Mouse (Mus musculus): ENCODE data around the gene Coq7.

Coq7 gene

GRCm38 (mm10) chr7:118533178-118533578 lies at the start of gene Coq7:
Gene Coq7 (minus strand): TSS chr7:118533356.
- DNase-seq (ENCODE audit: low read depth, low spot score), result peak; percentile 98

- no peak for DNase-seq (ENCODE audit: low read depth, low spot score)
These were observed 46.8 kb upstream of the Coq7 start for GRCm38 (mm10) chr7:118579938-118580337.

- DNase-seq (ENCODE audit: low read depth, low spot score), result no peak
These were observed 45.1 kb upstream of the Coq7 start for GRCm38 (mm10) chr7:118578269-118578668.

GRCm38 (mm10) chr7:118572039-118572438 lies 38.9 kb upstream of the Coq7 start:
- DNase-seq (ENCODE audit: low read depth, low spot score), result no peak

GRCm38 (mm10) chr7:118571350-118571749 lies 38.2 kb upstream of the Coq7 start:
- no peak for DNase-seq (ENCODE audit: low read depth, low spot score)

- DNase-seq (ENCODE audit: low read depth, low spot score), result no peak
These were observed 36.0 kb upstream of the Coq7 start for GRCm38 (mm10) chr7:118569121-118569543.

GRCm38 (mm10) chr7:118554290-118554689 lies 21.1 kb upstream of the Coq7 start:
- no peak for DNase-seq (ENCODE audit: low read depth, low spot score)

GRCm38 (mm10) chr7:118553881-118554280 lies 20.7 kb upstream of the Coq7 start:
- no peak for DNase-seq (ENCODE audit: low read depth, low spot score)

- DNase-seq (ENCODE audit: low read depth, low spot score), result no peak
These were observed 14.3 kb upstream of the Coq7 start for GRCm38 (mm10) chr7:118547451-118547850.

- no peak for DNase-seq (ENCODE audit: low read depth, low spot score)
These were observed 11.0 kb upstream of the Coq7 start for GRCm38 (mm10) chr7:118544128-118544527.

GRCm38 (mm10) chr7:118535076-118535475 lies 1.9 kb upstream of the Coq7 start:
- no peak for DNase-seq (ENCODE audit: low read depth, low spot score)

- DNase-seq (ENCODE audit: low read depth, low spot score), result no peak
These were observed 1.2 kb upstream of the Coq7 start for GRCm38 (mm10) chr7:118534326-118534725.

GRCm38 (mm10) chr7:118532519-118533177 lies 508 bp downstream of the Coq7 start:
- peak; percentile 98 for DNase-seq (ENCODE audit: low read depth, low spot score)

GRCm38 (mm10) chr7:118526967-118527366 lies 6.2 kb downstream of the Coq7 start:
- no peak for DNase-seq (ENCODE audit: low read depth, low spot score)

- DNase-seq (ENCODE audit: low read depth, low spot score), result no peak
These were observed 11.1 kb downstream of the Coq7 start for GRCm38 (mm10) chr7:118522077-118522476.

- no peak for DNase-seq (ENCODE audit: low read depth, low spot score)
These were observed 13.5 kb downstream of the Coq7 start for GRCm38 (mm10) chr7:118519661-118520060.

- peak; percentile 68 for DNase-seq (ENCODE audit: low read depth, low spot score)
These were observed 14.5 kb downstream of the Coq7 start for GRCm38 (mm10) chr7:118518687-118519086.

GRCm38 (mm10) chr7:118517819-118518218 lies 15.3 kb downstream of the Coq7 start:
- DNase-seq (ENCODE audit: low read depth, low spot score), result no peak

- no peak for DNase-seq (ENCODE audit: low read depth, low spot score)
These were observed 24.6 kb downstream of the Coq7 start for GRCm38 (mm10) chr7:118508556-118508955.

GRCm38 (mm10) chr7:118503844-118504243 lies 29.3 kb downstream of the Coq7 start:
- DNase-seq (ENCODE audit: low read depth, low spot score), result no peak

- DNase-seq (ENCODE audit: low read depth, low spot score), result no peak
These were observed 30.8 kb downstream of the Coq7 start for GRCm38 (mm10) chr7:118502333-118502732.

GRCm38 (mm10) chr7:118499784-118500435 lies 33.2 kb downstream of the Coq7 start:
- DNase-seq (ENCODE audit: low read depth, low spot score), result no peak
